Mouse (Mus musculus) bone marrow macrophage, adult 2 months (primary cell): ENCODE measurements around the gene Dpagt1.

Experiments
- CTCF ChIP-seq: IDR thresholded peaks from 2 replicates; pipeline ENCODE4 v1.5.1; 2012; ENCODE audit warnings: low read depth, mild to moderate bottlenecking, low read length, moderate library complexity
- POLR2A ChIP-seq: IDR thresholded peaks from 2 replicates; pipeline ENCODE4 v1.6.1; 2012; ENCODE audit warnings: mild to moderate bottlenecking, low read depth, low read length, borderline replicate concordance

- TF ChIP-seq CTCF (no peak), POLR2A (no peak)
These were observed 25.6 kb downstream of the Dpagt1 start for GRCm38 (mm10) chr9:44351396-44351795.
